11 mouse cellular contexts compared by ENCODE assay signal in genomic region chr5:140726062-140726839, GRCm38 (mm10). TPM values are rescaled to one million over a fixed set of nuclear protein-coding genes. Genes with fewer than 3 reads are reported as not detected.
DNase-seq lines count a peak whose midpoint lies in the region; ATAC-seq lines count a peak whose summit lies in the region.
"Had no signal": no experiment of that assay in that cellular context is flagged by ENCODE, and none has a peak within 500 bp of the region (broad histone marks: within the 10 kb centered on the region; RNA-seq: fewer than 3 reads in every experiment).

No protein-coding gene starts in this region.

- intact Hi-C loops in left cerebral cortex, postnatal 4 days (cut with DNase I): no loop called here

- peak; percentile 67 to 78 for DNase-seq in cerebellum, postnatal 10 days
- DNase-seq in right cerebral cortex, postnatal 10 days (ENCODE audit: low spot score in 2 of 2): peak; percentile 88 to 92
- DNase-seq in right cerebral cortex, adult 2 months (ENCODE audit: low spot score in 2 of 2): no peak
- peak; percentile 84 for DNase-seq in left cerebral cortex, postnatal 4 days
- no peak for DNase-seq in spleen, postnatal 10 days (ENCODE audit: low spot score in 2 of 2)
- DNase-seq in spleen, postnatal 14 days (ENCODE audit: low spot score in 2 of 2): no peak
- no peak for DNase-seq in natural killer cell, adult 2 months (ENCODE audit: low spot score in 2 of 2)
- DNase-seq: cerebellum, adult 9-10 months; kidney, adult 11 months; lung, postnatal 14 days had no signal

- ATAC-seq in cerebellum, adult (ENCODE audit: insufficient number of reproducible peaks, low FRiP score, low TSS enrichment): no peak

RNA-seq across cellular contexts. Expression of gene Amz1, which starts 2.3 kb away (rescaled TPM):
- 10 to 100 TPM; 19.3 to 26.0 TPM for total RNA-seq in left cerebral cortex, postnatal 4 days (2021)

RNA-seq across cellular contexts. Expression of gene Brat1, which starts 21.4 kb away (rescaled TPM):
- 10 to 100 TPM; 28.8 to 29.4 TPM for total RNA-seq in left cerebral cortex, postnatal 4 days (2021)

RNA-seq across cellular contexts. Expression of gene Iqce, which starts 24.1 kb away (rescaled TPM):
- total RNA-seq in left cerebral cortex, postnatal 4 days (2021): 10 to 100 TPM; 70.1 to 75.6 TPM

Comparison
In these comparisons a context has a peak if more than half of its experiments do, and no peak if none do; other contexts are left out.
1. DNase-seq: peak in cerebellum, postnatal 10 days (2 of 2), right cerebral cortex, postnatal 10 days (2 of 2) and left cerebral cortex, postnatal 4 days (single experiment); none in right cerebral cortex, adult 2 months (0 of 2), spleen, postnatal 10 days (0 of 2), spleen, postnatal 14 days (0 of 2) and natural killer cell, adult 2 months (0 of 2).